Mouse (Mus musculus) MEL (cell line): ENCODE measurements around the gene Tomt. TPM values are rescaled to one million over a fixed set of nuclear protein-coding genes. Genes with fewer than 3 reads are reported as not detected.

ENCODE experiments used
- DNase-seq: peaks from one replicate; pipeline ENCODE4 v3.0.0; 2011; ENCODE audit warnings: low read depth, low spot score
- H3K27ac ChIP-seq: 2 replicates; pipeline ENCODE4 v1.5.1; 2012; ENCODE audit warnings: low read depth, mild to moderate bottlenecking, control low read depth, low read length, moderate library complexity; ENCODE audit not compliant: control insufficient read depth
- H3K27me3 ChIP-seq, 2 experiments: fragments of 150-350 bp in 1 of 2; sonication (generic) in 1 of 2; 2 replicates each; pipeline ENCODE4 v1.6.1; 2012; ENCODE audit warnings: low read length in 2 of 2, mild to moderate bottlenecking in 2 of 2, improper control_type of control experiment in 1 of 2, moderate library complexity in 1 of 2; ENCODE audit not compliant: insufficient read depth in 2 of 2, control insufficient read depth in 1 of 2
- H3K36me3 ChIP-seq, 2 experiments: 2 replicates each; pipeline ENCODE4 v1.6.1; 2012 to 2014; ENCODE audit warnings: low read length in 2 of 2, improper control_type of control experiment in 1 of 2, inconsistent platforms in 1 of 2, mild to moderate bottlenecking in 1 of 2; ENCODE audit not compliant: insufficient read depth in 2 of 2, control insufficient read depth in 1 of 2
- H3K4me1 ChIP-seq, 2 experiments: fragments of 150-350 bp in 1 of 2; sonication (generic) in 1 of 2; 2 replicates each; pipeline ENCODE4 v1.6.1; 2012; ENCODE audit warnings: low read length in 2 of 2, improper control_type of control experiment in 1 of 2, mild to moderate bottlenecking in 1 of 2; ENCODE audit not compliant: insufficient read depth in 2 of 2, control insufficient read depth in 1 of 2
- H3K4me3 ChIP-seq, 2 experiments: fragments of 150-350 bp in 1 of 2; sonication (generic) in 1 of 2; 2 replicates each; pipeline ENCODE4 v1.5.1; 2012; ENCODE audit warnings: low read depth in 2 of 2, low read length in 2 of 2, mild to moderate bottlenecking in 2 of 2, moderate library complexity in 2 of 2, control low read depth in 1 of 2, improper control_type of control experiment in 1 of 2; ENCODE audit not compliant: control insufficient read depth in 1 of 2, insufficient read depth in 1 of 2
- H3K79me2 ChIP-seq: 2 replicates; pipeline ENCODE4 v1.6.1; 2012; ENCODE audit warnings: mild to moderate bottlenecking, low read length, moderate library complexity; ENCODE audit not compliant: control insufficient read depth, poor library complexity, insufficient read depth
- H3K9ac ChIP-seq: 2 replicates; pipeline ENCODE4 v1.6.1; 2012; ENCODE audit warnings: low read depth, mild to moderate bottlenecking, control low read depth, low read length, moderate library complexity; ENCODE audit not compliant: control insufficient read depth, poor library complexity, severe bottlenecking
- H3K9me3 ChIP-seq: fragments of 150-350 bp; sonication (generic); replicated peaks from 2 replicates; pipeline ENCODE4 v1.6.1; 2012; ENCODE audit warnings: mild to moderate bottlenecking, low read length, improper control_type of control experiment, moderate library complexity; ENCODE audit not compliant: insufficient read depth
- BHLHE40 ChIP-seq: IDR thresholded peaks from 2 replicates; pipeline ENCODE4 v1.6.1; 2012; ENCODE audit warnings: low read depth, mild to moderate bottlenecking, inconsistent platforms, low read length, improper control_type of control experiment, borderline replicate concordance
- ETS1 ChIP-seq: IDR thresholded peaks from 2 replicates; pipeline ENCODE4 v1.6.1; 2012; ENCODE audit warnings: low read depth, mild to moderate bottlenecking, inconsistent platforms, low read length, improper control_type of control experiment, moderate library complexity
- JUND ChIP-seq: IDR thresholded peaks from 2 replicates; pipeline ENCODE4 v1.6.1; 2011; ENCODE audit warnings: low read depth, mild to moderate bottlenecking, improper control_type of control experiment, low read length
- MAFK ChIP-seq: IDR thresholded peaks from 2 replicates; pipeline ENCODE4 v1.6.1; 2011; ENCODE audit warnings: low read depth, mild to moderate bottlenecking, low read length, improper control_type of control experiment, borderline replicate concordance
- MYB ChIP-seq: IDR thresholded peaks from 2 replicates; pipeline ENCODE4 v1.6.1; 2011; ENCODE audit warnings: mild to moderate bottlenecking, low read depth, low read length, improper control_type of control experiment
- NELFE ChIP-seq: IDR thresholded peaks from 2 replicates; pipeline ENCODE4 v1.6.1; 2011; ENCODE audit warnings: low read depth, low read length, improper control_type of control experiment
- POLR2A ChIP-seq, 2 experiments: IDR thresholded peaks; 2 replicates each; pipeline ENCODE4 v1.6.1; 2011 to 2012; ENCODE audit warnings: low read length in 2 of 2, mild to moderate bottlenecking in 2 of 2, control low read depth in 1 of 2, improper control_type of control experiment in 1 of 2, low read depth in 1 of 2, moderate library complexity in 1 of 2; ENCODE audit not compliant: control insufficient read depth in 1 of 2, insufficient read depth in 1 of 2, poor library complexity in 1 of 2
- RCOR1 ChIP-seq: IDR thresholded peaks from 2 replicates; pipeline ENCODE4 v1.6.1; 2012; ENCODE audit warnings: low read depth, mild to moderate bottlenecking, inconsistent platforms, low read length, improper control_type of control experiment
- TAL1 ChIP-seq: IDR thresholded peaks from 2 replicates; pipeline ENCODE4 v1.6.1; 2012; ENCODE audit warnings: mild to moderate bottlenecking, inconsistent platforms, low read length, moderate library complexity, mixed read lengths
- TBP ChIP-seq: IDR thresholded peaks from 2 replicates; pipeline ENCODE4 v1.8.0; 2011; ENCODE audit warnings: low read depth, low read length, improper control_type of control experiment
- USF2 ChIP-seq, 2 experiments: IDR thresholded peaks; 2 replicates each; pipeline ENCODE4 v1.6.1; 2011 to 2012; ENCODE audit warnings: improper control_type of control experiment in 2 of 2, low read length in 2 of 2, borderline replicate concordance in 1 of 2, inconsistent platforms in 1 of 2, low read depth in 1 of 2, mild to moderate bottlenecking in 1 of 2; ENCODE audit not compliant: insufficient read depth in 1 of 2
- ZC3H11A ChIP-seq: IDR thresholded peaks from 2 replicates; pipeline ENCODE4 v1.6.1; 2012; ENCODE audit warnings: low read depth, mild to moderate bottlenecking, inconsistent platforms, low read length, improper control_type of control experiment
- ZKSCAN1 ChIP-seq: IDR thresholded peaks from 2 replicates; pipeline ENCODE4 v1.6.1; 2012; ENCODE audit warnings: low read depth, mild to moderate bottlenecking, inconsistent platforms, low read length, improper control_type of control experiment, moderate library complexity
- ZNF384 ChIP-seq: IDR thresholded peaks from 2 replicates; pipeline ENCODE4 v1.6.1; 2012; ENCODE audit warnings: low read depth, mild to moderate bottlenecking, inconsistent platforms, low read length, improper control_type of control experiment
- polyA plus RNA-seq, 2 experiments: library from polyadenylated mRNA; stranded (reverse) in 1 of 2; unstranded in 1 of 2; fragments of >175 nt in 1 of 2; fragments of >200 nt in 1 of 2; gene quantifications; 2 replicates each; pipeline versions ENCODE4 v1.2.1 to v1.2.4; 2012; ENCODE audit warnings: low replicate concordance in 2 of 2, low read depth in 1 of 2; ENCODE audit not compliant: insufficient read length in 2 of 2, insufficient read depth in 1 of 2, missing spikeins in 1 of 2
- total RNA-seq: library from RNA; depleted of rRNA; stranded (reverse); fragments of 300-350 nt; gene quantifications from 2 replicates; pipeline ENCODE4 v1.2.3, GENCODE M21; 2012; rRNA removed

Tomt gene
- total and polyA plus RNA-seq, 3 experiments, result 0.82 to 1.3 TPM; not detected in 1

GRCm38 (mm10) chr7:101852846-101853245 is 53.3 kb downstream of the Tomt start:
- no peak overlapping the region for H3K9ac ChIP-seq
- TF ChIP-seq ETS1, result no peak
- TF ChIP-seq BHLHE40, result no peak
- no peak for TF ChIP-seq JUND
- no peak for TF ChIP-seq RCOR1
- TF ChIP-seq MAFK, result no peak
- no peak for TF ChIP-seq TBP
- TF ChIP-seq NELFE, result no peak
- TF ChIP-seq ZKSCAN1, result no peak
- H3K36me3 ChIP-seq, result no peaks in the 10 kb centered on the region
- no peak overlapping the region for H3K27ac ChIP-seq
- DNase-seq, result no peak
- no peak overlapping the region for H3K4me3 ChIP-seq
- 0 out of 4 replicates have a peak, but pooled peaks cover 0 to 3% of the 10 kb centered on the region in 2 experiments for H3K4me1 ChIP-seq
- no peaks in the 10 kb centered on the region for H3K79me2 ChIP-seq
- no peaks in the 10 kb centered on the region for H3K9me3 ChIP-seq
- no peaks in the 10 kb centered on the region for H3K27me3 ChIP-seq

DNA sequence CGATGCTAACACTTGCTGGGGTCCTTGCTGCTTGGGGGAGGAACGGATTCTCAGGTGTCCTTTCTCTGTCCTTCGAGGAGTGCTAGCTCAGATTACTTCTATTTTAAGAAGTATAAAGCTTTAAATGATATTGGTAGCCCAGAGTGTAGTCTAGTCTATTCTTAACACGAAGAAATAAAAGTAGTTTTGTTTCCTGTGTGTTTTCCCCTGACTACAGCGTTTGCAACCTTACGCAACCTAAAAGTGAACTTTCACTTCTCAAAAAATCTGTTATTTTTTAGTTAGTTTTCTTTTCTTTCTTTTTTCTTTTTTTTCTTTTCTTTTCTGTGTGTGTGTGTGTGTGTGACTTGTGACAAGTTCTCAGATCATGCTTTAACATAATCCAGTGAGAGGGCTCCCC is 54.5 kb downstream of the Tomt start:
- H3K9ac ChIP-seq, result no peak overlapping the region
- H3K27ac ChIP-seq, result no peak overlapping the region
- no peaks in the 10 kb centered on the region for H3K9me3 ChIP-seq
- no peak overlapping the region for H3K4me3 ChIP-seq
- H3K79me2 ChIP-seq, result no peaks in the 10 kb centered on the region
- no peaks in the 10 kb centered on the region for H3K27me3 ChIP-seq
- no peak for DNase-seq
- H3K36me3 ChIP-seq, result no peaks in the 10 kb centered on the region
- 0 out of 4 replicates have a peak, but pooled peaks cover 0 to 3% of the 10 kb centered on the region in 2 experiments for H3K4me1 ChIP-seq
- no peak for TF ChIP-seq BHLHE40
- TF ChIP-seq TBP, result no peak
- no peak for TF ChIP-seq TAL1
- no peak for TF ChIP-seq ZNF384
- no peak for TF ChIP-seq USF2 (IDR thresholded peaks at IDR 0.05; ENCODE audit: borderline replicate concordance in 1 of 2, insufficient read depth in 1 of 2, low read depth in 1 of 2, low read length in 2 of 2)
- TF ChIP-seq POLR2A (IDR thresholded peaks at IDR 0.05; ENCODE audit: control insufficient read depth in 1 of 2, insufficient read depth in 1 of 2, low read depth in 1 of 2, low read length in 2 of 2, poor library complexity in 1 of 2), result no peak
- no peak for TF ChIP-seq MYB
- TF ChIP-seq ZC3H11A, result no peak
- TF ChIP-seq, all 39 proteins: peak for 0

Other genes starting within 250 kb of the Tomt start
- 59.0 and 84.5 TPM in 2 replicates for gene Clpb, start 242.7 kb downstream of the Tomt start, total RNA-seq
- gene Clpb, start 242.7 kb downstream of the Tomt start, polyA plus RNA-seq, result 10 to 100 TPM in 1 of 2 experiments, not detected in 1; 71.5 TPM
- gene Phox2a, start 88.0 kb downstream of the Tomt start, total RNA-seq, result not detected in 2 replicates
- gene Phox2a, start 88.0 kb downstream of the Tomt start, polyA plus RNA-seq, result not detected
- gene Inppl1, start 68.1 kb downstream of the Tomt start, total RNA-seq, result 9.5 and 11.7 TPM in 2 replicates
- 10 to 100 TPM in 1 of 2 experiments, not detected in 1; 31.3 TPM for gene Inppl1, start 68.1 kb downstream of the Tomt start, polyA plus RNA-seq
- gene Folr2, start 49.2 kb downstream of the Tomt start, total RNA-seq, result not detected in 2 replicates
- not detected for gene Folr2, start 49.2 kb downstream of the Tomt start, polyA plus RNA-seq
- 68.7 and 73.3 TPM in 2 replicates for gene Anapc15, start 42.6 kb downstream of the Tomt start, total RNA-seq
- gene Anapc15, start 42.6 kb downstream of the Tomt start, polyA plus RNA-seq, result 100 to 1,000 TPM in 1 of 2 experiments, not detected in 1; 103 TPM
- gene Folr1, start 35.6 kb downstream of the Tomt start, total RNA-seq, result 0.12 TPM in 1 of 2 replicates, not detected in the other
- gene Folr1, start 35.6 kb downstream of the Tomt start, polyA plus RNA-seq, result under 1 TPM in 1 of 2 experiments, not detected in 1; 0.07 TPM
- gene Lamtor1, start 455 bp downstream of the Tomt start, total RNA-seq, result 70.5 and 79.5 TPM in 2 replicates
- gene Lamtor1, start 455 bp downstream of the Tomt start, polyA plus RNA-seq, result 100 to 1,000 TPM in 1 of 2 experiments, not detected in 1; 115 TPM
- gene Lrrc51, start 27.5 kb upstream of the Tomt start, total RNA-seq, result 13.6 and 14.8 TPM in 2 replicates
- gene Lrrc51, start 27.5 kb upstream of the Tomt start, polyA plus RNA-seq, result 10 to 100 TPM in 1 of 2 experiments, not detected in 1; 30.8 TPM
- 48.7 and 54.5 TPM in 2 replicates for gene Numa1, start 27.8 kb upstream of the Tomt start, total RNA-seq
- 10 to 100 TPM; 50.0 to 91.2 TPM for gene Numa1, start 27.8 kb upstream of the Tomt start, polyA plus RNA-seq
- 0.95 and 1.0 TPM in 2 replicates for gene Il18bp, start 112.3 kb upstream of the Tomt start, total RNA-seq
- gene Il18bp, start 112.3 kb upstream of the Tomt start, polyA plus RNA-seq, result 1 to 10 TPM in 1 of 2 experiments, not detected in 1; 1.8 TPM
- gene Rnf121, start 159.1 kb upstream of the Tomt start, total RNA-seq, result 17.3 and 18.5 TPM in 2 replicates
- 10 to 100 TPM in 1 of 2 experiments, not detected in 1; 16.0 TPM for gene Rnf121, start 159.1 kb upstream of the Tomt start, polyA plus RNA-seq
- gene Xndc1, start 159.2 kb upstream of the Tomt start, total RNA-seq, result 15.3 and 16.6 TPM in 2 replicates
- 10 to 100 TPM in 1 of 2 experiments, not detected in 1; 30.0 TPM for gene Xndc1, start 159.2 kb upstream of the Tomt start, polyA plus RNA-seq
- 0.08 and 0.13 TPM in 2 replicates for gene Xntrpc, start 159.4 kb upstream of the Tomt start, total RNA-seq
- gene Xntrpc, start 159.4 kb upstream of the Tomt start, polyA plus RNA-seq, result under 1 TPM in 1 of 2 experiments, not detected in 1; 0.14 TPM
- not detected in 2 replicates for gene Trpc2, start 176.8 kb upstream of the Tomt start, total RNA-seq
- not detected for gene Trpc2, start 176.8 kb upstream of the Tomt start, polyA plus RNA-seq
- gene Art1, start 195.4 kb upstream of the Tomt start, total RNA-seq, result not detected in 2 replicates
- gene Art1, start 195.4 kb upstream of the Tomt start, polyA plus RNA-seq, result not detected
- not detected in 2 replicates for gene Art5, start 203.1 kb upstream of the Tomt start, total RNA-seq
- gene Art5, start 203.1 kb upstream of the Tomt start, polyA plus RNA-seq, result under 1 TPM in 1 of 2 experiments, not detected in 1; 0.04 TPM
- not detected in 2 replicates for gene Chrna10, start 210.5 kb upstream of the Tomt start, total RNA-seq
- gene Chrna10, start 210.5 kb upstream of the Tomt start, polyA plus RNA-seq, result not detected